Comparison of ENCODE assay signal across 16 mouse cellular contexts in genomic region chr17:16344061-16344460, GRCm38 (mm10).
DNase-seq lines count a peak whose midpoint lies in the region; ATAC-seq and TF ChIP-seq lines count a peak whose summit lies in the region.
"Had no signal": no experiment of that assay in that cellular context is flagged by ENCODE, and none has a peak within 500 bp of the region (broad histone marks: within the 10 kb centered on the region; RNA-seq: fewer than 3 reads in every experiment).

No protein-coding gene starts in this region.

- H3K9ac ChIP-seq in lung, embryonic 15.5 days = no peak overlapping the region
- H3K9ac ChIP-seq: hindbrain, embryonic 13.5 days had no signal

- H3K79me2 ChIP-seq in myocyte (ENCODE audit: control insufficient read depth, insufficient read depth) = no peaks in the 10 kb centered on the region

- H3K36me3 ChIP-seq in heart, embryonic 10.5 days = no peaks in the 10 kb centered on the region
- no peaks in the 10 kb centered on the region for H3K36me3 ChIP-seq in lung, embryonic 15.5 days
- no peaks in the 10 kb centered on the region for H3K36me3 ChIP-seq in myocyte (ENCODE audit: control insufficient read depth, insufficient read depth)
- H3K36me3 ChIP-seq: hindbrain, embryonic 13.5 days had no signal

- TF ChIP-seq POLR2A in bone marrow macrophage, adult 2 months (IDR thresholded peaks at IDR 0.05; ENCODE audit: borderline replicate concordance, low read depth, low read length) = no peak
- no peak for TF ChIP-seq POLR2A in myocyte (IDR thresholded peaks at IDR 0.05; ENCODE audit: insufficient read length, low read depth)

- no peak overlapping the region for H3K27ac ChIP-seq in heart, embryonic 10.5 days
- H3K27ac ChIP-seq in lung, embryonic 15.5 days = 0 out of 2 replicates have a peak overlapping the region, but pooled peaks have one; percentile 53
- H3K27ac ChIP-seq in bone marrow macrophage, adult 2 months (ENCODE audit: insufficient read depth, low read depth, low read length) = peak overlapping the region; percentile 91
- H3K27ac ChIP-seq: hindbrain, embryonic 13.5 days; left cerebral cortex, adult 2 months had no signal

- TF ChIP-seq CTCF in bone marrow macrophage, adult 2 months (IDR thresholded peaks at IDR 0.05; ENCODE audit: low read depth, low read length) = no peak

- no peak overlapping the region for H3ac ChIP-seq in myocyte (ENCODE audit: control insufficient read depth, insufficient read length)

- H3K27me3 ChIP-seq in heart, embryonic 10.5 days (ENCODE audit: insufficient read depth, poor library complexity, severe bottlenecking) = no peaks in the 10 kb centered on the region
- no peaks in the 10 kb centered on the region for H3K27me3 ChIP-seq in lung, embryonic 15.5 days
- no peaks in the 10 kb centered on the region for H3K27me3 ChIP-seq in myocyte (ENCODE audit: control insufficient read depth, insufficient read depth, insufficient read length)
- H3K27me3 ChIP-seq: hindbrain, embryonic 13.5 days had no signal

- no peaks in the 10 kb centered on the region for H3K9me3 ChIP-seq in heart, embryonic 10.5 days
- H3K9me3 ChIP-seq in lung, embryonic 15.5 days = no peaks in the 10 kb centered on the region
- H3K9me3 ChIP-seq: hindbrain, embryonic 13.5 days had no signal

- no peaks in the 10 kb centered on the region for H3K4me1 ChIP-seq in heart, embryonic 10.5 days
- H3K4me1 ChIP-seq in lung, embryonic 15.5 days = no peaks in the 10 kb centered on the region
- peaks cover 24% of the 10 kb centered on the region for H3K4me1 ChIP-seq in bone marrow macrophage, adult 2 months (ENCODE audit: control insufficient read depth, insufficient read depth, low read length)

- no peak overlapping the region for H3K4me3 ChIP-seq in heart, embryonic 10.5 days
- no peak overlapping the region for H3K4me3 ChIP-seq in lung, embryonic 15.5 days
- H3K4me3 ChIP-seq in bone marrow macrophage, adult 2 months (ENCODE audit: insufficient read depth, low read length) = no peak overlapping the region
- no peak overlapping the region for H3K4me3 ChIP-seq in myocyte
- H3K4me3 ChIP-seq: hindbrain, embryonic 13.5 days; left cerebral cortex, adult 2 months had no signal

- peak; percentile 17 to 21 for DNase-seq in heart, adult 18-20 months
- DNase-seq in heart, embryonic 10.5 days (ENCODE audit: low spot score) = no peak
- no peak for DNase-seq in lung, postnatal 4 days
- DNase-seq in cerebellum, adult 11-12 months = no peak
- DNase-seq in kidney, postnatal 4 days = no peak
- DNase-seq: adrenal gland, postnatal 25 days; B cell, adult 2 months; kidney, adult 2 months; liver; spleen, adult 18-20 months had no signal

- ATAC-seq in lung, embryonic 15.5 days (ENCODE audit: borderline replicate concordance, extremely low read depth, low FRiP score, low TSS enrichment) = no peak

- no peak overlapping the region for H3K4me2 ChIP-seq in lung, embryonic 15.5 days
- H3K4me2 ChIP-seq in myocyte (ENCODE audit: low read depth) = peak overlapping the region; percentile 59
- H3K4me2 ChIP-seq: heart, embryonic 11.5 days; hindbrain, embryonic 13.5 days had no signal

- 73% methylated on average over 2 of the region's 2 CpGs for WGBS in heart, embryonic 10.5 days
- 25% methylated on average over 2 of the region's 2 CpGs for WGBS in lung, embryonic 15.5 days

TF ChIP-seq in myocyte, 11 proteins besides CTCF, POLR2A, EP300 and RAD21:
- no peak for TF ChIP-seq TCF12 (IDR thresholded peaks at IDR 0.05; ENCODE audit: insufficient read depth, poor library complexity, severe bottlenecking)
- TF ChIP-seq CEBPB (IDR thresholded peaks at IDR 0.05; ENCODE audit: insufficient read depth, poor library complexity, severe bottlenecking) = peak; percentile 64; the same call in 1 of the 2 replicates

Comparison
In these comparisons a context has a peak if more than half of its experiments do, and no peak if none do; other contexts are left out.
1. DNase-seq: peak in heart, adult 18-20 months (2 of 2); none in heart, embryonic 10.5 days (single experiment), lung, postnatal 4 days (0 of 2), cerebellum, adult 11-12 months (single experiment) and kidney, postnatal 4 days (0 of 2).